Mouse (Mus musculus) limb, embryonic 12.5 days (tissue): ENCODE results near the gene Pbx2. TPM values are rescaled to one million over a fixed set of nuclear protein-coding genes. Genes with fewer than 3 reads are reported as not detected.

Experiments used
- ATAC-seq: fragments of 200-750 bp; cut with Nextera tagmentation; 2 replicates; pipeline ENCODE4 v1.8.0; 2017; ENCODE audit warnings: low read depth, moderate TSS enrichment; ENCODE audit not compliant: insufficient number of reproducible peaks, insufficient read depth, low FRiP score, low TSS enrichment
- H3K27ac ChIP-seq: fragments of 300-500 bp; sonication (generic); 2 replicates; pipeline ENCODE4 v1.5.1; 2016; ENCODE audit warnings: mild to moderate bottlenecking, moderate library complexity
- H3K27me3 ChIP-seq: fragments of 300-500 bp; sonication (generic); 2 replicates; pipeline ENCODE4 v1.6.1; 2016; ENCODE audit warnings: mild to moderate bottlenecking, moderate library complexity
- H3K36me3 ChIP-seq: fragments of 300-500 bp; sonication (generic); 2 replicates; pipeline ENCODE4 v1.6.1; 2016; ENCODE audit warnings: mild to moderate bottlenecking, moderate library complexity
- H3K4me1 ChIP-seq: fragments of 300-500 bp; sonication (generic); replicated peaks from 2 replicates; pipeline ENCODE4 v1.6.1; 2016
- H3K4me2 ChIP-seq: fragments of 300-500 bp; sonication (generic); 2 replicates; pipeline ENCODE4 v1.6.1; 2016; ENCODE audit warnings: mild to moderate bottlenecking, moderate library complexity
- H3K4me3 ChIP-seq: fragments of 300-500 bp; sonication (generic); replicated peaks from 2 replicates; pipeline ENCODE4 v1.5.1; 2016; ENCODE audit warnings: mild to moderate bottlenecking
- H3K9ac ChIP-seq: fragments of 300-500 bp; sonication (generic); replicated peaks from 2 replicates; pipeline ENCODE4 v1.6.1; 2016; ENCODE audit warnings: mild to moderate bottlenecking, moderate library complexity
- H3K9me3 ChIP-seq: fragments of 300-500 bp; sonication (generic); 2 replicates; pipeline ENCODE4 v1.6.1; 2016; ENCODE audit warnings: mild to moderate bottlenecking, moderate library complexity
- WGBS: fragments of 180-500 bp; shearing (Covaris S2); methylation state at CpG from one replicate; pipeline ENCODE4 v1.1.7; 2016; 5-methylcytosine and 5-hydroxymethylcytosine counted together
- polyA plus RNA-seq: library from polyadenylated mRNA; unstranded; fragments of >200 nt; fragmentation: Nextera tagmentation; extraction: Ambion mirVana; gene quantifications from 2 replicates; pipeline ENCODE4 v1.2.1, GENCODE M21; 2016

Gene Pbx2
- polyA plus RNA-seq, 1 experiment from 2014 or later, result 24.6 TPM

GRCm38 (mm10) chr17:34560438-34560837 lies 30.6 kb upstream of the Pbx2 start:
- ATAC-seq, result no peak
- Histone ChIP-seq H3K4me1 (peaks cover 18% of the 10 kb centered on the region), H3K9me3 (no peaks in the 10 kb centered on the region), H3K27me3 (peaks cover 4% of the 10 kb centered on the region; the same call in 1 of the 2 replicates), H3K27ac (no peak overlapping the region), H3K4me2 (no peak overlapping the region), H3K9ac (no peak overlapping the region), H3K4me3 (no peak overlapping the region), H3K36me3 (no peaks in the 10 kb centered on the region)
- 93% methylated on average over 6 of the region's 6 CpGs for WGBS

- H3K9me3 ChIP-seq, result no peaks in the 10 kb centered on the region
- H3K4me1 ChIP-seq, result peaks cover 18% of the 10 kb centered on the region
- no peak for ATAC-seq
- peaks cover 4% of the 10 kb centered on the region; the same call in 1 of the 2 replicates for H3K27me3 ChIP-seq
- no peak overlapping the region for H3K9ac ChIP-seq
- peak overlapping the region; percentile 15; the same call in 1 of the 2 replicates for H3K4me2 ChIP-seq
- H3K27ac ChIP-seq, result no peak overlapping the region
- 55% methylated on average over 8 of the region's 8 CpGs for WGBS
- H3K4me3 ChIP-seq, result no peak overlapping the region
- H3K36me3 ChIP-seq, result no peaks in the 10 kb centered on the region
These were observed 29.9 kb upstream of the Pbx2 start for GRCm38 (mm10) chr17:34561200-34561599.

- ATAC-seq, result no peak
- no peak overlapping the region for H3K4me3 ChIP-seq
- 71% methylated on average over 3 of the region's 3 CpGs for WGBS
- H3K9ac ChIP-seq, result no peak overlapping the region
- no peaks in the 10 kb centered on the region for H3K9me3 ChIP-seq
- no peak overlapping the region for H3K27ac ChIP-seq
- peaks cover 23% of the 10 kb centered on the region for H3K4me1 ChIP-seq
- H3K36me3 ChIP-seq, result no peaks in the 10 kb centered on the region
- H3K4me2 ChIP-seq, result no peak overlapping the region
- peaks cover 6% of the 10 kb centered on the region; the same call in 1 of the 2 replicates for H3K27me3 ChIP-seq
These were observed 28.5 kb upstream of the Pbx2 start for GRCm38 (mm10) chr17:34562595-34562994.

GRCm38 (mm10) chr17:34563354-34563753 lies 27.7 kb upstream of the Pbx2 start:
- Histone ChIP-seq H3K36me3 (no peaks in the 10 kb centered on the region), H3K4me1 (peaks cover 23% of the 10 kb centered on the region), H3K27me3 (peaks cover 6% of the 10 kb centered on the region; the same call in 1 of the 2 replicates), H3K4me2 (no peak overlapping the region), H3K9me3 (no peaks in the 10 kb centered on the region), H3K27ac (no peak overlapping the region), H3K4me3 (no peak overlapping the region), H3K9ac (no peak overlapping the region)
- ATAC-seq, result no peak
- 64% methylated on average over 11 of the region's 11 CpGs for WGBS

- 4% methylated on average over 6 of the region's 6 CpGs for WGBS
- H3K27ac ChIP-seq, result peak within 1 kb of the TSS; percentile 47; the same call in 1 of the 2 replicates
- peaks cover 6% of the 10 kb centered on the region; the same call in 1 of the 2 replicates for H3K27me3 ChIP-seq
- peak within 1 kb of the TSS; percentile 37 for H3K4me2 ChIP-seq
- no peak within 1 kb of the TSS; the same call in 1 of the 2 replicates for H3K4me3 ChIP-seq
- peak within 1 kb of the TSS; percentile 47 for H3K9ac ChIP-seq
- H3K4me1 ChIP-seq, result peaks cover 23% of the 10 kb centered on the region
- no peaks in the 10 kb centered on the region for H3K9me3 ChIP-seq
- ATAC-seq, result no peak
- no peaks in the 10 kb centered on the region for H3K36me3 ChIP-seq
These were observed 27.1 kb upstream of the Pbx2 start, which contains the start of gene Notch4 for GRCm38 (mm10) chr17:34564003-34564421. TSS of gene Notch4 (plus strand) at chr17:34564268.

GRCm38 (mm10) chr17:34564796-34565195 lies 26.3 kb upstream of the Pbx2 start:
- peaks cover 23% of the 10 kb centered on the region for H3K4me1 ChIP-seq
- H3K36me3 ChIP-seq, result no peaks in the 10 kb centered on the region
- no peak overlapping the region; the same call in 1 of the 2 replicates for H3K4me3 ChIP-seq
- WGBS, result 33% methylated on average over 3 of the region's 3 CpGs
- H3K9me3 ChIP-seq, result no peaks in the 10 kb centered on the region
- ATAC-seq, result no peak
- H3K27ac ChIP-seq, result peak overlapping the region; percentile 47; the same call in 1 of the 2 replicates
- H3K9ac ChIP-seq, result 0 out of 2 replicates have a peak overlapping the region, but pooled peaks have one; percentile 47
- H3K4me2 ChIP-seq, result peak overlapping the region; percentile 37
- H3K27me3 ChIP-seq, result peaks cover 6% of the 10 kb centered on the region; the same call in 1 of the 2 replicates

- Histone ChIP-seq H3K4me2 (no peak overlapping the region), H3K27me3 (peaks cover 6% of the 10 kb centered on the region; the same call in 1 of the 2 replicates), H3K9ac (no peak overlapping the region), H3K36me3 (no peaks in the 10 kb centered on the region), H3K4me3 (no peak overlapping the region), H3K9me3 (no peaks in the 10 kb centered on the region), H3K4me1 (peaks cover 20% of the 10 kb centered on the region), H3K27ac (no peak overlapping the region)
- no peak for ATAC-seq
- WGBS, result 58% methylated on average over 9 of the region's 9 CpGs
These were observed 23.8 kb upstream of the Pbx2 start for GRCm38 (mm10) chr17:34567311-34567710.

- H3K9ac ChIP-seq, result no peak overlapping the region
- H3K4me2 ChIP-seq, result no peak overlapping the region
- H3K27me3 ChIP-seq, result peaks cover 6% of the 10 kb centered on the region; the same call in 1 of the 2 replicates
- H3K4me3 ChIP-seq, result no peak overlapping the region
- no peak for ATAC-seq
- WGBS, result 80% methylated on average over 13 of the region's 13 CpGs
- H3K36me3 ChIP-seq, result no peaks in the 10 kb centered on the region
- no peak overlapping the region for H3K27ac ChIP-seq
- H3K4me1 ChIP-seq, result peaks cover 20% of the 10 kb centered on the region
- no peaks in the 10 kb centered on the region for H3K9me3 ChIP-seq
These were observed 22.6 kb upstream of the Pbx2 start for GRCm38 (mm10) chr17:34568421-34568820.

- Histone ChIP-seq H3K9ac (no peak overlapping the region), H3K4me3 (no peak overlapping the region), H3K9me3 (no peaks in the 10 kb centered on the region), H3K4me2 (no peak overlapping the region), H3K27ac (no peak overlapping the region), H3K4me1 (peaks cover 8% of the 10 kb centered on the region), H3K27me3 (peaks cover 10% of the 10 kb centered on the region; the same call in 1 of the 2 replicates), H3K36me3 (no peaks in the 10 kb centered on the region)
- ATAC-seq, result no peak
- WGBS, result 68% methylated on average over 4 of the region's 4 CpGs
These were observed 21.1 kb upstream of the Pbx2 start for GRCm38 (mm10) chr17:34569919-34570318.

- no peak overlapping the region for H3K27ac ChIP-seq
- H3K36me3 ChIP-seq, result no peaks in the 10 kb centered on the region
- 12% methylated on average over 5 of the region's 5 CpGs for WGBS
- H3K9me3 ChIP-seq, result no peaks in the 10 kb centered on the region
- H3K4me3 ChIP-seq, result no peak overlapping the region
- H3K4me1 ChIP-seq, result peaks cover 12% of the 10 kb centered on the region
- H3K9ac ChIP-seq, result no peak overlapping the region
- peaks cover 10% of the 10 kb centered on the region; the same call in 1 of the 2 replicates for H3K27me3 ChIP-seq
- no peak for ATAC-seq
- H3K4me2 ChIP-seq, result no peak overlapping the region
These were observed 19.2 kb upstream of the Pbx2 start for GRCm38 (mm10) chr17:34571875-34572274.

GRCm38 (mm10) chr17:34572361-34572760 lies 18.7 kb upstream of the Pbx2 start:
- Histone ChIP-seq H3K36me3 (no peaks in the 10 kb centered on the region), H3K4me2 (no peak overlapping the region), H3K9me3 (no peaks in the 10 kb centered on the region), H3K27me3 (peaks cover 6% of the 10 kb centered on the region; the same call in 1 of the 2 replicates), H3K4me1 (peaks cover 9% of the 10 kb centered on the region), H3K9ac (no peak overlapping the region), H3K27ac (no peak overlapping the region), H3K4me3 (no peak overlapping the region)
- ATAC-seq, result no peak
- 18% methylated on average over 15 of the region's 15 CpGs for WGBS

- Histone ChIP-seq H3K9me3 (no peaks in the 10 kb centered on the region), H3K27me3 (0 out of 2 replicates have a peak, but pooled peaks cover 4% of the 10 kb centered on the region), H3K4me1 (peaks cover 6% of the 10 kb centered on the region), H3K36me3 (no peaks in the 10 kb centered on the region), H3K27ac (no peak overlapping the region), H3K9ac (no peak overlapping the region), H3K4me2 (no peak overlapping the region), H3K4me3 (no peak overlapping the region)
- whole genome bisulfite sequencing, result 72% methylated on average over 5 of the region's 5 CpGs
- no peak for ATAC-seq
These were observed 14.5 kb upstream of the Pbx2 start for GRCm38 (mm10) chr17:34576577-34576976.
